Mouse (Mus musculus) spleen, postnatal 36 days (tissue): ENCODE data around the gene Casp14.
"Not testable (repeated sequence)": the region's sequence is repeated elsewhere in the genome, so short reads cannot be mapped to it uniquely, and the experiment has no call there.

Experiments used
- DNase-seq, 2 experiments: peaks; one replicate each; pipeline ENCODE4 v3.0.0; 2022; ENCODE audit warnings: low spot score in 2 of 2, mixed read lengths in 1 of 2

Gene Casp14

DNA sequence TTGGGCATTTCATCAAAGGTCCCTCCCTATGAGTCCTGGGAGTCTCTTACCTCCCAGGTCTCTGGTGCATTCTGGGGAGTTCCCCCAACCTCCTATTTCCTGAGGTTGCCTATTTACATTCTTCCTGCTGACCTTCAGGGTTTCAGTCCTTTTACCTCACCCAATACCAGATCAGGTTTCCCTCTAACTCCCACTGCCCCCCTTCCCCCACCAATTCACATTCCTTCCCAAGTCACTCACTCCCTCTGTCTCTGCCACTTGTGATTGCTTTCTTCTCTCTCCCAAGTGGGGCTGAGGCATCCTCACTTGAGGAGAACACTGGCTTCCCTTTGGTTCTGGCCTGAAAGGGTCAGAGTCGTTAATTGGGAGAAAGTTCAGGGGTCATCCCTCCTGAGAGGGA is 48.0 kb downstream of the Casp14 start:
- DNase-seq = not testable (repeated sequence)

DNA sequence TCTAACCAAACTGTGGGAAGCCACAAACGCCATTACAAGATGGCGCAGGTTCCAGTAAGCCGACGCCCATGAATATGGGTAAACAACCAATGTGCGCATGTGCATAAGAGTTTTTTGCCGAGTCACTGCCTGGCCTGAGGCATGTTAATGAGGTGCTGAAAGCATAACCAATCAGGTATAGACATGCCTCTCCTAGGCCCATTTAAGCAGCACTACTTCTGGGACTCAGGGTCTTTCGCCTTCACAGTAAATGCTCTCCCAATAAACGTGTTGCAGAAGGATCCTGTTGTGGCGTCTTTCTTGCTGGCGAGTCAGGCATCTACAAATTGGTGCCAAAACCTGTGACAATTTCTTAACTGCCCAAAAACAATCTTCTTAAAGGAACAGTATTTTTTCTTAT is 51.4 kb downstream of the Casp14 start:
- DNase-seq = not testable (repeated sequence)

DNA sequence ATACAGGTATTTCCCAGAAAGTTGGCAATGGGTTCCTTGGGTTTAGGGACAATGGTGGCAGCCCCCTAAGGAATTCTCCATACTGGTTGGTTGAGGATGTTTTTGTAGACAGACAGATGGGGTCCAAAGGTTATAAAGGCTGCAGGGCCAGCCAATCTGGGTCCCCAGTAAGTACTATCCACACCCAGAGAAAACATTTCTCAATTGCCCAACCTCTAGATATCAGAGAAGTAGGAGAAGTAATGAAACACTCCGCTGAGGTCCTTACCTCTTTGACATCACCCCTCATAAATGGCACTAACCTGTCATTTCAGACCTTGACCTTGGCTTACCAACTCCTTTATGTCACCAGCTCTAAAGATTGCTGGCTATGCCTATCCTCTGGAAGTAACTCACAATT is 53.5 kb downstream of the Casp14 start:
- no peak for DNase-seq
